Mouse (Mus musculus) limb, embryonic 13.5 days (tissue): Measurements from ENCODE around the gene Tln1. TPM values are rescaled to one million over a fixed set of nuclear protein-coding genes. Genes with fewer than 3 reads are reported as not detected.
"Not testable (repeated sequence)": the region's sequence is repeated elsewhere in the genome, so short reads cannot be mapped to it uniquely, and the experiment has no call there.

Experiments used
- ATAC-seq: fragments of 200-750 bp; cut with Nextera tagmentation; 2 replicates; pipeline ENCODE4 v1.8.0; 2017; ENCODE audit warnings: low read depth, moderate number of reproducible peaks, moderate TSS enrichment; ENCODE audit not compliant: low FRiP score
- H3K27ac ChIP-seq: fragments of 300-500 bp; sonication (generic); 2 replicates; pipeline ENCODE4 v1.5.1; 2015; ENCODE audit warnings: inconsistent platforms, mild to moderate bottlenecking, moderate library complexity
- H3K27me3 ChIP-seq: fragments of 300-500 bp; sonication (generic); 2 replicates; pipeline ENCODE4 v1.6.1; 2015; ENCODE audit warnings: mild to moderate bottlenecking, inconsistent platforms
- H3K36me3 ChIP-seq: fragments of 300-500 bp; sonication (generic); 2 replicates; pipeline ENCODE4 v1.6.1; 2015; ENCODE audit warnings: inconsistent platforms, mild to moderate bottlenecking, moderate library complexity
- H3K4me1 ChIP-seq: fragments of 300-500 bp; sonication (generic); 2 replicates; pipeline ENCODE4 v1.6.1; 2015; ENCODE audit warnings: inconsistent platforms
- H3K4me2 ChIP-seq: fragments of 300-500 bp; sonication (generic); replicated peaks from 2 replicates; pipeline ENCODE4 v1.6.1; 2015; ENCODE audit warnings: inconsistent platforms, mild to moderate bottlenecking, moderate library complexity
- H3K4me3 ChIP-seq: fragments of 300-500 bp; sonication (generic); 2 replicates; pipeline ENCODE4 v1.5.1; 2015; ENCODE audit warnings: moderate library complexity, mild to moderate bottlenecking, inconsistent platforms
- H3K9ac ChIP-seq: fragments of 300-500 bp; sonication (generic); 2 replicates; pipeline ENCODE4 v1.6.1; 2015; ENCODE audit warnings: mild to moderate bottlenecking, inconsistent platforms
- H3K9me3 ChIP-seq: fragments of 300-500 bp; sonication (generic); 2 replicates; pipeline ENCODE4 v1.6.1; 2016; ENCODE audit warnings: inconsistent platforms
- WGBS: fragments of 180-500 bp; shearing (Covaris S2); methylation state at CpG from one replicate; pipeline ENCODE4 v1.1.7; 2015; 5-methylcytosine and 5-hydroxymethylcytosine counted together
- polyA plus RNA-seq: library from polyadenylated mRNA; unstranded; fragments of >200 nt; fragmentation: Nextera tagmentation; extraction: Ambion mirVana; gene quantifications from 2 replicates; pipeline ENCODE4 v1.2.1, GENCODE M21; 2015

Gene Tln1
- polyA plus RNA-seq = 60.4 and 63.6 TPM in 2 replicates

- Histone ChIP-seq H3K9me3 (no peaks in the 10 kb centered on the region), H3K27me3 (no peaks in the 10 kb centered on the region)
- under 1% methylated on average over 62 of the region's 62 CpGs for WGBS
Observed at GRCm38 (mm10) chr4:43561997-43562768, at the start of gene Tln1, which contains the start of gene Creb3. Tln1 (minus strand) TSS chr4:43562691. Creb3 (plus strand) TSS chr4:43562332.

DNA sequence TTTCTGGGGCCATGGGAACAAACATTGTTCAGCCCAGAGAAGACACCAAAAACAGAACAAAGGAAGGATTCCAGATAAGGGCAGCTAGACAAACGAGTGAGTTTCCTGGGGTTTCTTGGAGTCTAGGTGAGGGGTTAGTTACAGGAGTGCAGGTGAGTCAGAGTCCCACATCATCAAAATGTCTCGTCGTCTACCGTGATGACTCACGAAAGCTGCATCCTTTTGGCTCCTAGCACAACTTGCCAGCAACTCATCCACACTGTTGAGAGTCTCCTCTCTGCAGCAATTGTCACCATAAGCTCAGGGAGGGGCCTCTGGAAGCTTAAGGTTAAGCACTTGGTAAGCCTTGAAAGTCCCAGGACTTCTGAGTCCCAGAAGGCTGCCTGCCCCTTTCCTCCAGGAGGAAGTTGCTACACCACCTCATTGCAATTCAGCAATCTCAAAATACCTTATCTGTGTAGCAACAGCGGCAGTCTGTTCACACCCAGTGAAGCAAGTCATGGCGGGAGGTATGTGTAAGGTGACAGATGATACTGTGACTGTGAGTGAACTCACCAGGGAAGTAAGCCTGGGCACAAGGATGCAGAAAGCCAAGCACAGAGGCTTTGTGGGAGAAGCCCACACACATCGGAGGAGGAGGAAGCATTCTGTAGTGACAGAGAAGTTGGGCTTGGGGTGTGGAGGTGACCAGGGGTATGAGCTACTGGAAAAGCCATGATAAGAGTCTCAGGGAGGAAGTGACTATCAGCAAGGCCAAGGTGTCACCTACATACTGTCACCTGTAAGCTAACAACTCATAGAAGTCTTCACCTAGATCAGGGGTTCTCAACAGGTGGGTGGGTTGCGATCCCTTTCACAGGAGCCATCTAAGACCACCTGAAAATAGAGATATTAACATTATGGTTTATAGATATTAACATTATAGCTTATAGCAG, 42.5 kb upstream of the Tln1 start:
- H3K27ac ChIP-seq = no peak overlapping the region
- no peak overlapping the region for H3K4me2 ChIP-seq
- H3K36me3 ChIP-seq = no peaks in the 10 kb centered on the region
- ATAC-seq = no peak
- H3K27me3 ChIP-seq = no peaks in the 10 kb centered on the region
- H3K4me3 ChIP-seq = no peak overlapping the region
- H3K9ac ChIP-seq = no peak overlapping the region
- H3K4me1 ChIP-seq = no peaks in the 10 kb centered on the region
- no peaks in the 10 kb centered on the region for H3K9me3 ChIP-seq
- WGBS = 78% methylated on average over 9 of the region's 9 CpGs

More at GRCm38 (mm10) chr4:43561997-43562768, at the start of gene Tln1, which contains the start of gene Creb3:
- peak within 1 kb of the TSS; percentile 93 for H3K9ac ChIP-seq
- H3K36me3 ChIP-seq = peaks cover 34% of the 10 kb centered on the region
- ATAC-seq = peak; percentile 94
- H3K27ac ChIP-seq = peak within 1 kb of the TSS; percentile 99
- peak within 1 kb of the TSS; percentile 92 for H3K4me3 ChIP-seq
- H3K4me2 ChIP-seq = peak within 1 kb of the TSS; percentile 91
- H3K4me1 ChIP-seq = peaks cover 55% of the 10 kb centered on the region

DNA sequence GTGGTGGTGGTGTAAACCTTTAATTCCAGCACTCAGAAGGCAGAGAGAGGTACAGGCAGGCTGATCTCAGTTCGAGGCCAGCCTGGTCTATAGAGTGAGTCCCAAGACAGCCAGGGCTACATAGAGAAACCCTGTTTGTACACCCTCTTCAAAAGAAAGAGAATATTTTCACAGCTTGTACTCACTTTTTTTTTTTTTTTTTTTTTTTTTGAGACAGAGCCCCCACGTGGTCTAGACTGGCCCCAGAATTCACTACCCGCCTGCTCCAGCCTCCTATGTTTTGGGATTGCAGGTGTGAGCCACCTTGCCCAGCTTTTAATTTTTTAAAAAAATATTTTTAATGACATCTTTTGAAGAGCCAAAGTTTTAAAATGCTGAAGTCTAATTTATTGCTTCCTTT, 41.6 kb upstream of the Tln1 start:
- Histone ChIP-seq H3K27ac (no peak overlapping the region), H3K4me3 (no peak overlapping the region), H3K4me1 (no peaks in the 10 kb centered on the region), H3K27me3 (no peaks in the 10 kb centered on the region), H3K36me3 (no peaks in the 10 kb centered on the region), H3K9me3 (no peaks in the 10 kb centered on the region), H3K9ac (no peak overlapping the region), H3K4me2 (no peak overlapping the region)
- WGBS = 59% methylated on average over 3 of the region's 3 CpGs
- no peak for ATAC-seq

DNA sequence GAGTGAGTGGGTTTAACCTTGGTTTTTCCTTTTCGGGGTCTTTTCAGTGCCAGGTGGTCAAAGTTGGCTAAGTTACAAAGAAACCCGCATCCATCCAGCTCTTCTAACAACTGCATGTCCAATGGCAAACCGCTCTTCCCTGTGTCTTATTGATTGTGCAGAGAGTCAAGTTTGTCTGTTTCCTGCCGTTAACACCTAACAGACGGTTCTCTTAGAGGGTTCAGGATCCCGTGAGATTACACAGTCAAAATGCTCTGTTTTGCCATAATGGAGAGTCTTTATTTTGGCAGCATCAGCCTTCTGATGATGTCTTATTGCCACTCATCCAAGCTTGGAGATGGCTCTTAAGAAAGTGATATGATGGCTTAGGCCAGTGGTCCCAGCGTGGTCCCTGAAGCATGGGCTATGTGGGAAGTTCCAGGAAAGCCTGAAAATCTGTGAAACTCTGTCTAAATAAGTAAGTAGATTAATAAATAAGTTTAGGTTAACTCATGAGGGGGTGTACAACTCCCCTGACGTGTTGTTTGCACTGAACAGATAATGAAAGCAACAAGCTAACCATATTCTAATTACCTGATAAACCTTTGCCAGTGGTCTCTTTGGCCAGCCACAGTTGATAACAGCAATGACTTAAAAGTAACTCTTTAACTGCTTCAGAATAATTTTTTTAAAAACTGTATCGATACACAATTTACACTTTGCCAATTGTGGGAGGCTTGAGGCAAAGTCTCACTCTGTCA, 37.9 kb upstream of the Tln1 start:
- Histone ChIP-seq H3K27ac (no peak overlapping the region), H3K36me3 (no peaks in the 10 kb centered on the region), H3K4me2 (no peak overlapping the region), H3K4me1 (no peaks in the 10 kb centered on the region), H3K9ac (no peak overlapping the region), H3K27me3 (no peaks in the 10 kb centered on the region), H3K9me3 (no peaks in the 10 kb centered on the region), H3K4me3 (no peak overlapping the region)
- 78% methylated on average over 9 of the region's 9 CpGs for WGBS
- ATAC-seq = no peak

DNA sequence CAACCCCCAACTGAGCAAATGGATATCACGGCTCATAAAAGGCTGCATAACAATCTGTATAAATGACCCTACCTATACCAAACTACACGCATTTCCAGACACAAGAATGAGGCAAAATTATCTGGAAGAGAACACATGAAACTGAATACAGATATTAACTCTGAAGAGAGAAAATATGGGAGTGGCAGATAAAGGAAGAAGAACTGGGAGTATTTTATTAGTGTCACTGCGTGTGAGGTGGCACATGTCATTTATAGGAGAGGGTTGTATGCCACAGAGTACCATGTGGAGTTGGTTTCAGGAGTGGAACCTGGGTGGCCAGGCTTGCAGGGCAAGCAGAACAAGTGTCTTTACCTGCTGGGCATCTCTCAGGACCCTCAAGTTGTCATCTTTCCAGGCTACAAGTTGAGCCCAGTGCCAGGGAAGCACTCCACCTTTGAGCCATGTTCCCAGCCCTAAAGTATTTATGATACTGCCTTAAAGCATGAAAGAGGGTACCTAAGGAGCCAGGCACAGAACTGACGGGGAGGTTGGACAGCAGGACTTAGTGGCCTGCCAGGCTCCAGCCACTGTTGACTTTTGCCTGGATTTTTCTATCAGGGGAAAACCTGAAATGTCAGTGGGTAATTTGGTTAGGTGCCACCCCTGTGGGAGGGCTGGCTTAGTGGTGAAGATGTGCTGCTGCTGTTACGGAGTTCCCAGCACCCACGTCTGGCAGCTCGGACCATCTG, 36.3 kb upstream of the Tln1 start:
- Histone ChIP-seq H3K4me1 (no peaks in the 10 kb centered on the region), H3K9me3 (no peaks in the 10 kb centered on the region), H3K9ac (no peak overlapping the region), H3K4me3 (no peak overlapping the region), H3K4me2 (no peak overlapping the region), H3K27me3 (no peaks in the 10 kb centered on the region), H3K27ac (no peak overlapping the region), H3K36me3 (no peaks in the 10 kb centered on the region)
- no peak for ATAC-seq
- WGBS = 78% methylated on average over 7 of the region's 7 CpGs

DNA sequence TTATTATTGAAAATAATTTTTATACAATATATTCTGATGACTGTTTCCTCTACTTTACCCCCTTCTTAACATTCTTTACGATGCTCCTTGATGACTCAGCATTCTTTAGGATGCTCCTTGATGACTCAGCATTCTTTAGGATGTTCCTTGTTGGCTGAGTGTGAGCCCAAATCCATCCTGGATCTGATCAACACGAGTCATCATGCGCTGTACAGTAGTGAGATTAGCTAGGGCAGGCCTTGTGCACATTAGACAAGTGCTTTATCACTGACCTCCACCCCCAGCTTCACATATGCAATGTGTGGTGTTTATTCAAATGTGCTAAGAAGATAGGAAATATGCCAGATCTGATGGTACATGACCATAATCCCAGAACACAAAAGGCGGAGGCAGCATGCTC, 35.7 kb upstream of the Tln1 start:
- H3K27ac ChIP-seq = no peak overlapping the region
- no peak for ATAC-seq
- H3K36me3 ChIP-seq = no peaks in the 10 kb centered on the region
- H3K9me3 ChIP-seq = no peaks in the 10 kb centered on the region
- 83% methylated on average over 4 of the region's 4 CpGs for WGBS
- H3K9ac ChIP-seq = no peak overlapping the region
- H3K4me2 ChIP-seq = no peak overlapping the region
- H3K4me3 ChIP-seq = no peak overlapping the region
- H3K4me1 ChIP-seq = peaks cover 4% of the 10 kb centered on the region; the same call in 1 of the 2 replicates
- H3K27me3 ChIP-seq = no peaks in the 10 kb centered on the region

DNA sequence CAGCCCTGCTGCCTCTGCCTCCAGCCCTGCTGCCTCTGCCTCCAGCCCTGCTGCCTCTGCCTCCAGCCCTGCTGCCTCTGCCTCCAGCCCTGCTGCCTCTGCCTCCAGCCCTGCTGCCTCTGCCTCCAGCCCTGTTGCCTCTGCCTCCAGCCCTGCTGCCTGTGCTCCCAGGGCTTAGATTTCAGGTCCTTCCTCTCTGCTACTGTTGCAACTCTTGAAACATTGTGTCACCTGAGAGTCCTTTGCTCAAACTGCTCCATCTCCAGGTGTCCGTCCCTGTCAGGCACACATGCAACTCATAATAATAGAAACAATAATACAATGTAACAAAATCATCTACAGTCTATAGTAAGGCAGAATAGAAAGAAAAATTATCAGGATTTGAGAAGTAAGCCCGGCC, 34.1 kb upstream of the Tln1 start:
- not testable (repeated sequence) for H3K4me1 ChIP-seq, H3K9ac ChIP-seq, H3K36me3 ChIP-seq, ATAC-seq, H3K4me2 ChIP-seq, H3K4me3 ChIP-seq, H3K9me3 ChIP-seq, H3K27me3 ChIP-seq, H3K27ac ChIP-seq
- WGBS = 72% methylated on average over 2 of the region's 2 CpGs

DNA sequence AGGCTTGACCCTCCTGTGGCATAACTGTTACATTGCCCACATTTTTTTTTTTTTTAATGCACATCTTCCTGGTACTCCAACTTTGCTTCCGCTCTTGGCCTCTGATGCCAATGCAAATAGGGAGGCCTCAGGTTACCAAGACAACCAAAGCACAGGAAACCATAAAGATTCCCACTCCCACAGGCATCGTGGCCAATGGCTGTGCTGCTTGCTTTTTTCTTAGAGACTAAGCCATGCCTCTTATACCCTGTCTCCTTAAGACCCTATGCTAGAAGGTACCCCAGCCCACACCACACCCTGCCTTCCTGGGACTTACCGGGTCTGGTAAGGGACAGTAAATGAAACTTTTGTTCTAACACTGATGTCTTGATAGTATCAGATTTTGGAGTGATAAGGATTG, 31.0 kb upstream of the Tln1 start:
- H3K36me3 ChIP-seq = no peaks in the 10 kb centered on the region
- peaks cover 4% of the 10 kb centered on the region; the same call in 1 of the 2 replicates for H3K4me1 ChIP-seq
- H3K27me3 ChIP-seq = no peaks in the 10 kb centered on the region
- no peak for ATAC-seq
- no peak overlapping the region for H3K27ac ChIP-seq
- no peak overlapping the region for H3K9ac ChIP-seq
- 53% methylated on average over 3 of the region's 3 CpGs for WGBS
- H3K4me2 ChIP-seq = no peak overlapping the region
- H3K4me3 ChIP-seq = no peak overlapping the region
- H3K9me3 ChIP-seq = no peaks in the 10 kb centered on the region

DNA sequence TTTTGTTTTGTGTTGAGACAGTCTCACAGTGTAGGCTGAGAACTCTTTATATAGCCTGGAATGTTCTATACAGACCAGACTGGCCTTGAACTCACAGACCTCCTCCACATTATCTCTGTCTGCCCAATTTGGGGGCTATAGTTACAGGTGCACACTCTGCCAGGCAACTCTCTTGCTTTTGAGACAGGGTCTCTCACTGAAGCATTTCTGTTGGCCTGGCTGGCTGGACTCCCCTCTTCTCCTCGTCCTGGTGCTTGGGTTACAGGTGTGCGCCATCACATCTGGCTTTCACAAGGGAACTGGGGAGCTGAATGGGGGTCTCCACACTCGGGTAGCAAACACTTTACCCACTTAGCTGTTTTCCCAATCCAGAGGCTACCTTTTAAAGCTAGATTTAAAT, 29.5 kb upstream of the Tln1 start:
- no peaks in the 10 kb centered on the region for H3K9me3 ChIP-seq
- no peaks in the 10 kb centered on the region for H3K36me3 ChIP-seq
- no peak overlapping the region for H3K4me3 ChIP-seq
- 59% methylated on average over 3 of the region's 3 CpGs for WGBS
- H3K9ac ChIP-seq = no peak overlapping the region
- no peak for ATAC-seq
- no peaks in the 10 kb centered on the region for H3K27me3 ChIP-seq
- no peak overlapping the region for H3K4me2 ChIP-seq
- H3K27ac ChIP-seq = no peak overlapping the region
- peaks cover 9% of the 10 kb centered on the region for H3K4me1 ChIP-seq

DNA sequence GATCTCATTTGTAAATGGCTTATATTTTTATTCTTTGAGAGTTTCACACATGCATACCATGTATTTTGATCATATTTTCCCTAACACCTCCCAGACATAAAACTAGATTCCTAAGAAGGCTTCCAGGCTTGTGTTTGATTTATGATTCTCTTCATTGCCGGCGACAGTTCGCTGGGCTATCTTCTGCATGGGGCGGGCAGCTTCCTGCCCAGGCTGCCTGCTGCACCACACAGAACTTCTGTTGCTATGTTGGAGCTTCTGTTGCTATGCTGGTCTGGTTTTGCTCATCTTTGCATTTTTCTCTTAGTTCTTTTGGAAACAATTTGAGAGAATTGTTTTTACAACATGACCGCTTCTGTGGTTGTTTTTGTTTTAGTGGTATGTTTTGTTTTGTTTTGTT, 29.1 kb upstream of the Tln1 start:
- Histone ChIP-seq H3K9me3 (no peaks in the 10 kb centered on the region), H3K36me3 (no peaks in the 10 kb centered on the region), H3K4me2 (no peak overlapping the region), H3K4me1 (peaks cover 9% of the 10 kb centered on the region), H3K27ac (no peak overlapping the region), H3K4me3 (no peak overlapping the region), H3K9ac (no peak overlapping the region), H3K27me3 (no peaks in the 10 kb centered on the region)
- no peak for ATAC-seq
- 73% methylated on average over 5 of the region's 5 CpGs for WGBS

- peaks cover 5% of the 10 kb centered on the region for H3K4me1 ChIP-seq
- 40% methylated on average over 7 of the region's 7 CpGs for WGBS
- H3K4me2 ChIP-seq = no peak overlapping the region
- H3K27me3 ChIP-seq = no peaks in the 10 kb centered on the region
- peaks cover 26% of the 10 kb centered on the region for H3K36me3 ChIP-seq
- no peaks in the 10 kb centered on the region for H3K9me3 ChIP-seq
- no peak overlapping the region for H3K4me3 ChIP-seq
- H3K9ac ChIP-seq = no peak overlapping the region
- 0 out of 2 replicates have a peak, but pooled peaks have one; percentile 10 for ATAC-seq
- H3K27ac ChIP-seq = no peak overlapping the region
Observed at GRCm38 (mm10) chr4:43587681-43588080, 25.2 kb upstream of the Tln1 start.
